ENCODE assay signal across 8 mouse cellular contexts in the genomic region with DNA sequence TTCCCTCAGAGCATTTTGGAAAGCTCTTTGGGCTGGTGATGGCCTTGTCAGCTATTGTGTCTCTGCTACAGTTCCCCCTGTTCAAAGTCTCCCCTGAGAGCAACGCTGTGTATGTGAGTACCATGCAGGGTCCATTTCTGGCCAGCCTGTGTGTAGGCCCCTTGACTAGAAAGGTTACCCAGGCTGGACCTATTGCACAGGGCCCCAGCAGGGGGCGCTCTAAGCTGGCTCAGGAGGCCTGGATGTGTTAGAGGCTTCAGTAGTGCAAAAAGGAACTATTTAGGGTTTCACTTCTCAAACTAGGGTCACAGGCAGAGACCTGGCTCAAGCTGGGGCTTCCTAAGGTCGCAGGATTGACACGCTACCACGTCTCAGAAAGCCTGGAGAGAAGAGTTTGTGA. TPM values are rescaled to one million over a fixed set of nuclear protein-coding genes. Genes with fewer than 3 reads are reported as not detected.
DNase-seq lines count a peak whose midpoint lies in the region.

No protein-coding gene starts in this region.

- DNase-seq in cerebellum, adult 18-20 months: peak; percentile 14 to 24
- DNase-seq in cerebellum, adult 11-12 months: no peak
- DNase-seq in MN1 (ENCODE audit: low spot score): peak; percentile 10
- peak; percentile 11 to 32 for DNase-seq in cerebellum, postnatal 36 days
- peak; percentile 66 to 71 for DNase-seq in heart, postnatal 36 days
- peak; percentile 54 to 73 for DNase-seq in layer of hippocampus, postnatal 10 days (ENCODE audit: low spot score in 2 of 2)
- peak; percentile 62 for DNase-seq in lung, postnatal 10 days
- DNase-seq in right cerebral cortex, postnatal 4 days: peak; percentile 55

- intact Hi-C loops in heart, postnatal 36 days (cut with DNase I): loop anchor here (1.0 to 2.0 kb wide), 2 partner anchors 51 to 67 kb away; no protein-coding TSS in a partner anchor

RNA-seq across cellular contexts. Expression of a gene that starts 19.9 kb away (rescaled TPM):
- 100 to 1,000 TPM in 1 of 2 experiments, 10 to 100 TPM in 1; 58.7 to 102 TPM for total RNA-seq in heart, postnatal 36 days (2021)
- 1 to 10 TPM; 2.4 to 5.3 TPM for total RNA-seq in layer of hippocampus, postnatal 10 days (2021)

RNA-seq across cellular contexts. Expression of a gene that starts 24.0 kb away (rescaled TPM):
- total RNA-seq in heart, postnatal 36 days (2021): not detected
- not detected for total RNA-seq in layer of hippocampus, postnatal 10 days (2021)

RNA-seq across cellular contexts. Expression of a gene that starts 31.7 kb away (rescaled TPM):
- not detected for total RNA-seq in heart, postnatal 36 days (2021)
- total RNA-seq in layer of hippocampus, postnatal 10 days (2021): not detected

Comparison
In these comparisons a context has a peak if more than half of its experiments do, and no peak if none do; other contexts are left out.
1. RNA of a gene that starts 19.9 kb away (total RNA-seq): 58.7 to 102 TPM in heart, postnatal 36 days; 2.4 to 5.3 TPM in layer of hippocampus, postnatal 10 days; every median in the first group is over 4 times any median in the second.